Comparison of ENCODE assay signal across 19 mouse cellular contexts in the genomic region with DNA sequence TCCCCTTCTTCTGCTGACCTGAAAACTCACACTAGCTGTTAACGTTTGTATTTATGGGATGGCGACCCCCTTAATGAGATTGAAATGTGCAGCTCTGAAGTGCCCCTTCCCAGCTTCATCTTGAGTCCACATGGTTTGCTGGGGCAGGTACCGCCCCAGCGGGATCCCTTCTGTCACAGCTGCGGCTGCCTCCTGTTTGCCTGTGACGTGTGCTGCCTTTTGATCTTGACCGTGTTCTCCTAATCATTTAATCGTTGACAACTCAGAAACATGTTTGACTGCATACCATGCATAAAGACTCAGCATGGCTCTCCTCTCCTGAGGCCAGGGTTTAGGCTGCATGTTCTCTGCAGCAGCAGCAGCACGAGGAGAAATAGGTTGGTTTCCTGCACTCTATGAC.
DNase-seq lines count a peak whose midpoint lies in the region; ATAC-seq lines count a peak whose summit lies in the region.
"Had no signal": no experiment of that assay in that cellular context is flagged by ENCODE, and none has a peak within 500 bp of the region (broad histone marks: within the 10 kb centered on the region; RNA-seq: fewer than 3 reads in every experiment).

No protein-coding gene starts in this region.

- H3K27ac ChIP-seq in midbrain, embryonic 14.5 days (replicated peaks; ENCODE audit: low read depth, low read length) = no peak overlapping the region
- H3K27ac ChIP-seq: embryonic facial prominence, embryonic 12.5 days; forebrain, embryonic 12.5 days; hindbrain, embryonic 12.5 days; layer of hippocampus, adult 2 months; lung, embryonic 15.5 days had no signal

- H3K9me3 ChIP-seq in midbrain, embryonic 14.5 days (ENCODE audit: control insufficient read depth, low read length) = no peaks in the 10 kb centered on the region
- H3K9me3 ChIP-seq: embryonic facial prominence, embryonic 12.5 days; forebrain, embryonic 12.5 days; heart, embryonic 12.5 days; hindbrain, embryonic 12.5 days; lung, embryonic 15.5 days had no signal

- H3K27me3 ChIP-seq in midbrain, embryonic 14.5 days (ENCODE audit: control insufficient read depth, insufficient read depth, low read length) = no peaks in the 10 kb centered on the region
- H3K27me3 ChIP-seq: embryonic facial prominence, embryonic 12.5 days; heart, embryonic 12.5 days; lung, embryonic 15.5 days had no signal

- peak; percentile 58 for DNase-seq in heart, adult 11 months
- no peak for DNase-seq in heart, adult 9 months (ENCODE audit: low spot score in 2 of 2)
- DNase-seq in urinary bladder, adult 18-20 months (ENCODE audit: low spot score in 2 of 2) = peak; percentile 9 to 42
- no peak for DNase-seq in urinary bladder, postnatal 4 days (ENCODE audit: low spot score in 2 of 2)
- DNase-seq in midbrain, embryonic 14.5 days = peak; percentile 39
- DNase-seq in urinary bladder, postnatal 25 days (ENCODE audit: low spot score) = peak; percentile 10
- DNase-seq in cerebellum, postnatal 36 days = no peak
- DNase-seq in MN1 (ENCODE audit: low spot score) = no peak
- DNase-seq: adrenal gland, postnatal 25 days; cerebellum, adult 11 months; kidney, adult 9 months; left cerebral cortex, postnatal 4 days; right cerebral cortex, postnatal 4 days had no signal

- WGBS in midbrain, embryonic 14.5 days = 20% methylated on average over 9 of the region's 9 CpGs

- H3K36me3 ChIP-seq in midbrain, embryonic 14.5 days (ENCODE audit: control insufficient read depth, insufficient read depth, low read length) = no peaks in the 10 kb centered on the region
- H3K36me3 ChIP-seq: embryonic facial prominence, embryonic 12.5 days; forebrain, embryonic 12.5 days; heart, embryonic 12.5 days; hindbrain, embryonic 12.5 days; lung, embryonic 15.5 days had no signal

- ATAC-seq in midbrain, embryonic 14.5 days (ENCODE audit: low FRiP score, low TSS enrichment) = peak; percentile 31; the same call in 1 of the 2 replicates

- H3K4me1 ChIP-seq in midbrain, embryonic 14.5 days (ENCODE audit: control insufficient read depth, insufficient read depth, low read length) = 0 out of 2 replicates have a peak, but pooled peaks cover 6% of the 10 kb centered on the region
- H3K4me1 ChIP-seq: lung, embryonic 15.5 days had no signal

- H3K9ac ChIP-seq in midbrain, embryonic 14.5 days (replicated peaks; ENCODE audit: low read length) = no peak overlapping the region
- H3K9ac ChIP-seq: embryonic facial prominence, embryonic 12.5 days; forebrain, embryonic 12.5 days; heart, embryonic 12.5 days; hindbrain, embryonic 12.5 days; lung, embryonic 15.5 days had no signal

- no peak overlapping the region for H3K4me3 ChIP-seq in midbrain, embryonic 14.5 days (replicated peaks; ENCODE audit: low read depth, low read length)
- H3K4me3 ChIP-seq: embryonic facial prominence, embryonic 12.5 days; forebrain, embryonic 12.5 days; heart, embryonic 12.5 days; hindbrain, embryonic 12.5 days; layer of hippocampus, adult 2 months; lung, embryonic 15.5 days had no signal

- H3K4me2 ChIP-seq in midbrain, embryonic 14.5 days (ENCODE audit: low read length) = no peak overlapping the region
- H3K4me2 ChIP-seq: embryonic facial prominence, embryonic 12.5 days; forebrain, embryonic 12.5 days; heart, embryonic 12.5 days; hindbrain, embryonic 12.5 days; lung, embryonic 15.5 days had no signal

Comparison
In these comparisons a context has a peak if more than half of its experiments do, and no peak if none do; other contexts are left out.
1. DNase-seq: peak in heart, adult 11 months (single experiment), urinary bladder, adult 18-20 months (2 of 2), midbrain, embryonic 14.5 days (single experiment) and urinary bladder, postnatal 25 days (single experiment); none in heart, adult 9 months (0 of 2), urinary bladder, postnatal 4 days (0 of 2), cerebellum, postnatal 36 days (0 of 2) and MN1 (single experiment).